Mouse (Mus musculus): ENCODE data around the gene Mmd. TPM values are rescaled to one million over a fixed set of nuclear protein-coding genes. Genes with fewer than 3 reads are reported as not detected.

Gene Mmd
- total and polyA plus RNA-seq, 3 experiments: 25.9 to 35.7 (median 30.9) TPM

GRCm38 (mm10) chr11:90250189-90250588 is 933 bp downstream of the Mmd start:
- DNase-seq: peak in 1 of 2 experiments; percentile 35
- intact Hi-C loops (cut with DNase I): loop anchor here (10.0 kb wide), 2 partner anchors 135 to 215 kb away; partner anchors contain the start of gene Tmem100
- Histone ChIP-seq H3K4me1 (ENCODE audit: control insufficient read depth, insufficient read depth, low read length) (peaks cover 7% of the 10 kb centered on the region), H3K79me2 (replicated peaks; ENCODE audit: control insufficient read depth, insufficient read depth, low read length) (no peaks in the 10 kb centered on the region; the same call in 1 of the 2 replicates), H3K36me3 (ENCODE audit: control insufficient read depth, insufficient read depth, low read length) (peaks cover 15% of the 10 kb centered on the region), H3K4me3 (peak overlapping the region; percentile 93), H3K27ac (peak overlapping the region; percentile 96), H3K9ac (ENCODE audit: low read depth, low read length) (peak overlapping the region; percentile 94), H3K27me3 (ENCODE audit: control insufficient read depth, insufficient read depth, low read length) (no peaks in the 10 kb centered on the region)
- WGBS: 2% methylated on average over 9 of the region's 9 CpGs
- no peak for TF ChIP-seq CTCF (IDR thresholded peaks at IDR 0.05)
- no peak for TF ChIP-seq POLR2A (IDR thresholded peaks at IDR 0.05; ENCODE audit: insufficient read depth, low read depth, low read length)
- TF ChIP-seq EP300 (IDR thresholded peaks at IDR 0.05; ENCODE audit: insufficient read depth, low read depth, low read length): no peak

- intact Hi-C loops (cut with DNase I): loop anchor here (10.0 kb wide), 2 partner anchors 134 to 216 kb away; partner anchors contain the start of gene Tmem100
- no peak for TF ChIP-seq CTCF (IDR thresholded peaks at IDR 0.05)
- no peak for TF ChIP-seq EP300 (IDR thresholded peaks at IDR 0.05; ENCODE audit: insufficient read depth, low read depth, low read length)
- TF ChIP-seq POLR2A (IDR thresholded peaks at IDR 0.05; ENCODE audit: insufficient read depth, low read depth, low read length): no peak
- Histone ChIP-seq H3K4me1 (ENCODE audit: control insufficient read depth, insufficient read depth, low read length) (peaks cover 8% of the 10 kb centered on the region), H3K9ac (ENCODE audit: low read depth, low read length) (peak overlapping the region; percentile 66), H3K79me2 (replicated peaks; ENCODE audit: control insufficient read depth, insufficient read depth, low read length) (no peaks in the 10 kb centered on the region; the same call in 1 of the 2 replicates), H3K4me3 (peak overlapping the region; percentile 93), H3K27me3 (ENCODE audit: control insufficient read depth, insufficient read depth, low read length) (no peaks in the 10 kb centered on the region), H3K27ac (peak overlapping the region; percentile 96), H3K36me3 (ENCODE audit: control insufficient read depth, insufficient read depth, low read length) (peaks cover 15% of the 10 kb centered on the region)
- no peak for DNase-seq
- 30% methylated on average over 7 of the region's 7 CpGs for WGBS
Measured at GRCm38 (mm10) chr11:90250730-90251129, 1.5 kb downstream of the Mmd start.

GRCm38 (mm10) chr11:90251923-90252322 is 2.7 kb downstream of the Mmd start:
- DNase-seq: peak in 1 of 2 experiments; percentile 23
- Histone ChIP-seq H3K27me3 (ENCODE audit: control insufficient read depth, insufficient read depth, low read length) (no peaks in the 10 kb centered on the region), H3K36me3 (ENCODE audit: control insufficient read depth, insufficient read depth, low read length) (peaks cover 22% of the 10 kb centered on the region), H3K79me2 (replicated peaks; ENCODE audit: control insufficient read depth, insufficient read depth, low read length) (no peaks in the 10 kb centered on the region; the same call in 1 of the 2 replicates), H3K4me1 (ENCODE audit: control insufficient read depth, insufficient read depth, low read length) (peaks cover 12% of the 10 kb centered on the region), H3K27ac (peak overlapping the region; percentile 96), H3K4me3 (no peak overlapping the region; the same call in 1 of the 2 replicates), H3K9ac (ENCODE audit: low read depth, low read length) (peak overlapping the region; percentile 18; the same call in 1 of the 2 replicates)
- 6% methylated on average over 2 of the region's 2 CpGs for WGBS
- intact Hi-C loops (cut with DNase I): loop anchor here (10.0 kb wide), 2 partner anchors 133 to 217 kb away; partner anchors contain the start of gene Tmem100
- TF ChIP-seq EP300 (IDR thresholded peaks at IDR 0.05; ENCODE audit: insufficient read depth, low read depth, low read length) (no peak), CTCF (IDR thresholded peaks at IDR 0.05) (no peak), POLR2A (IDR thresholded peaks at IDR 0.05; ENCODE audit: insufficient read depth, low read depth, low read length) (no peak)

GRCm38 (mm10) chr11:90252366-90252765 is 3.1 kb downstream of the Mmd start:
- no peaks in the 10 kb centered on the region for H3K27me3 ChIP-seq (ENCODE audit: control insufficient read depth, insufficient read depth, low read length)
- WGBS: 37% methylated on average over 8 of the region's 8 CpGs
- peaks cover 24% of the 10 kb centered on the region for H3K36me3 ChIP-seq (ENCODE audit: control insufficient read depth, insufficient read depth, low read length)
- no peak for DNase-seq
- peak overlapping the region; percentile 24 for H3K9ac ChIP-seq (ENCODE audit: low read depth, low read length)
- intact Hi-C loops (cut with DNase I): loop anchor here (10.0 kb wide), 2 partner anchors 132 to 218 kb away; partner anchors contain the start of gene Tmem100
- no peak; the same call in 1 of the 2 replicates for TF ChIP-seq POLR2A (IDR thresholded peaks at IDR 0.05; ENCODE audit: insufficient read depth, low read depth, low read length)
- 0 out of 2 replicates have a peak, but pooled peaks have one; percentile 19 for TF ChIP-seq EP300 (IDR thresholded peaks at IDR 0.05; ENCODE audit: insufficient read depth, low read depth, low read length)
- TF ChIP-seq CTCF (IDR thresholded peaks at IDR 0.05): no peak
- H3K27ac ChIP-seq: peak overlapping the region; percentile 96
- peaks cover 13% of the 10 kb centered on the region for H3K4me1 ChIP-seq (ENCODE audit: control insufficient read depth, insufficient read depth, low read length)
- H3K79me2 ChIP-seq (replicated peaks; ENCODE audit: control insufficient read depth, insufficient read depth, low read length): no peaks in the 10 kb centered on the region; the same call in 1 of the 2 replicates
- no peak overlapping the region; the same call in 1 of the 2 replicates for H3K4me3 ChIP-seq

GRCm38 (mm10) chr11:90254536-90254935 is 5.3 kb downstream of the Mmd start:
- Histone ChIP-seq H3K36me3 (ENCODE audit: control insufficient read depth, insufficient read depth, low read length) (peaks cover 36% of the 10 kb centered on the region), H3K4me3 (no peak overlapping the region), H3K4me1 (ENCODE audit: control insufficient read depth, insufficient read depth, low read length) (peaks cover 13% of the 10 kb centered on the region), H3K9ac (ENCODE audit: low read depth, low read length) (no peak overlapping the region), H3K27me3 (ENCODE audit: control insufficient read depth, insufficient read depth, low read length) (no peaks in the 10 kb centered on the region), H3K79me2 (replicated peaks; ENCODE audit: control insufficient read depth, insufficient read depth, low read length) (no peaks in the 10 kb centered on the region; the same call in 1 of the 2 replicates), H3K27ac (peak overlapping the region; percentile 26)
- TF ChIP-seq POLR2A (IDR thresholded peaks at IDR 0.05; ENCODE audit: insufficient read depth, low read depth, low read length): no peak
- no peak for DNase-seq
- 79% methylated on average over 3 of the region's 3 CpGs for WGBS
- intact Hi-C loops (cut with DNase I): loop anchor here (10.0 kb wide), 2 partner anchors 130 to 220 kb away; partner anchors contain the start of gene Tmem100

GRCm38 (mm10) chr11:90255687-90256086 is 6.4 kb downstream of the Mmd start:
- intact Hi-C loops (cut with DNase I): loop anchor here (10.0 kb wide), 2 partner anchors 129 to 221 kb away; partner anchors contain the start of gene Tmem100
- Histone ChIP-seq H3K4me3 (no peak overlapping the region), H3K4me1 (ENCODE audit: control insufficient read depth, insufficient read depth, low read length) (peaks cover 14% of the 10 kb centered on the region), H3K36me3 (ENCODE audit: control insufficient read depth, insufficient read depth, low read length) (peaks cover 41% of the 10 kb centered on the region), H3K27ac (peak overlapping the region; percentile 91), H3K79me2 (replicated peaks; ENCODE audit: control insufficient read depth, insufficient read depth, low read length) (no peaks in the 10 kb centered on the region; the same call in 1 of the 2 replicates), H3K9ac (ENCODE audit: low read depth, low read length) (no peak overlapping the region), H3K27me3 (ENCODE audit: control insufficient read depth, insufficient read depth, low read length) (no peaks in the 10 kb centered on the region)
- 48% methylated on average over 6 of the region's 6 CpGs for WGBS
- TF ChIP-seq POLR2A (IDR thresholded peaks at IDR 0.05; ENCODE audit: insufficient read depth, low read depth, low read length) (peak; percentile 61; the same call in 1 of the 2 replicates), CTCF (IDR thresholded peaks at IDR 0.05) (no peak), EP300 (IDR thresholded peaks at IDR 0.05; ENCODE audit: insufficient read depth, low read depth, low read length) (0 out of 2 replicates have a peak, but pooled peaks have one; percentile 56)
- peak; percentile 47 to 54 for DNase-seq

All from heart, adult 2 months (tissue).